Mouse (Mus musculus): ENCODE results near the gene Mecom. TPM values are rescaled to one million over a fixed set of nuclear protein-coding genes. Genes with fewer than 3 reads are reported as not detected.

Mecom gene
- polyA plus RNA-seq, 1 experiment from 2014 or later, result 57.4 TPM

- H3K27ac ChIP-seq (ENCODE audit: low read length), result peak overlapping the region; percentile 21; the same call in 1 of the 2 replicates
- no peak overlapping the region for H3K4me2 ChIP-seq (ENCODE audit: low read depth, low read length)
- no peak overlapping the region for H3K9ac ChIP-seq (ENCODE audit: low read length)
- H3K27me3 ChIP-seq (ENCODE audit: control insufficient read depth, insufficient read depth, low read length), result no peaks in the 10 kb centered on the region
- peak; percentile 44; the same call in 1 of the 2 replicates for ATAC-seq (ENCODE audit: insufficient read depth, low FRiP score)
- H3K9me3 ChIP-seq (replicated peaks; ENCODE audit: control insufficient read depth, low read length), result no peaks in the 10 kb centered on the region
- 10% methylated on average over 10 of the region's 10 CpGs for WGBS
- H3K36me3 ChIP-seq (ENCODE audit: control insufficient read depth, insufficient read depth, low read length), result no peaks in the 10 kb centered on the region
- H3K4me1 ChIP-seq (ENCODE audit: control insufficient read depth, insufficient read depth, low read length), result peaks cover 9% of the 10 kb centered on the region; the same call in 1 of the 2 replicates
- no peak overlapping the region for H3K4me3 ChIP-seq (replicated peaks; ENCODE audit: low read length)
These were observed 532.7 kb downstream of the Mecom start for GRCm38 (mm10) chr3:30014962-30015660.

- WGBS, result 39% methylated on average over 1 of the region's 1 CpGs
- no peak overlapping the region for H3K9ac ChIP-seq (ENCODE audit: low read length)
- no peak overlapping the region for H3K4me3 ChIP-seq (replicated peaks; ENCODE audit: low read length)
- no peaks in the 10 kb centered on the region for H3K27me3 ChIP-seq (ENCODE audit: control insufficient read depth, insufficient read depth, low read length)
- H3K9me3 ChIP-seq (replicated peaks; ENCODE audit: control insufficient read depth, low read length), result no peaks in the 10 kb centered on the region
- ATAC-seq (ENCODE audit: insufficient read depth, low FRiP score), result no peak
- H3K4me2 ChIP-seq (ENCODE audit: low read depth, low read length), result no peak overlapping the region
- peaks cover 9% of the 10 kb centered on the region; the same call in 1 of the 2 replicates for H3K4me1 ChIP-seq (ENCODE audit: control insufficient read depth, insufficient read depth, low read length)
- peak overlapping the region; percentile 67; the same call in 1 of the 2 replicates for H3K27ac ChIP-seq (ENCODE audit: low read length)
- no peaks in the 10 kb centered on the region for H3K36me3 ChIP-seq (ENCODE audit: control insufficient read depth, insufficient read depth, low read length)
These were observed 533.5 kb downstream of the Mecom start for GRCm38 (mm10) chr3:30014279-30014678.

- Histone ChIP-seq H3K36me3 (ENCODE audit: control insufficient read depth, insufficient read depth, low read length) (no peaks in the 10 kb centered on the region), H3K4me1 (ENCODE audit: control insufficient read depth, insufficient read depth, low read length) (peaks cover 9% of the 10 kb centered on the region; the same call in 1 of the 2 replicates), H3K27ac (ENCODE audit: low read length) (peak overlapping the region; percentile 98), H3K27me3 (ENCODE audit: control insufficient read depth, insufficient read depth, low read length) (no peaks in the 10 kb centered on the region), H3K9ac (ENCODE audit: low read length) (peak overlapping the region; percentile 93; the same call in 1 of the 2 replicates), H3K9me3 (replicated peaks; ENCODE audit: control insufficient read depth, low read length) (no peaks in the 10 kb centered on the region), H3K4me3 (replicated peaks; ENCODE audit: low read length) (peak overlapping the region; percentile 79), H3K4me2 (ENCODE audit: low read depth, low read length) (peak overlapping the region; percentile 88)
- no peak; the same call in 1 of the 2 replicates for ATAC-seq (ENCODE audit: insufficient read depth, low FRiP score)
- WGBS, result 45% methylated on average over 1 of the region's 1 CpGs
These were observed 534.4 kb downstream of the Mecom start for GRCm38 (mm10) chr3:30013416-30013815.

GRCm38 (mm10) chr3:30012666-30013365 is 535.0 kb downstream of the Mecom start:
- H3K27ac ChIP-seq (ENCODE audit: low read length), result peak overlapping the region; percentile 98
- H3K4me3 ChIP-seq (replicated peaks; ENCODE audit: low read length), result peak overlapping the region; percentile 79
- H3K27me3 ChIP-seq (ENCODE audit: control insufficient read depth, insufficient read depth, low read length), result no peaks in the 10 kb centered on the region
- H3K9ac ChIP-seq (ENCODE audit: low read length), result peak overlapping the region; percentile 93
- WGBS, result under 1% methylated on average over 29 of the region's 29 CpGs
- no peaks in the 10 kb centered on the region for H3K36me3 ChIP-seq (ENCODE audit: control insufficient read depth, insufficient read depth, low read length)
- peak; percentile 49; the same call in 1 of the 2 replicates for ATAC-seq (ENCODE audit: insufficient read depth, low FRiP score)
- peaks cover 9% of the 10 kb centered on the region; the same call in 1 of the 2 replicates for H3K4me1 ChIP-seq (ENCODE audit: control insufficient read depth, insufficient read depth, low read length)
- H3K4me2 ChIP-seq (ENCODE audit: low read depth, low read length), result peak overlapping the region; percentile 88
- no peaks in the 10 kb centered on the region for H3K9me3 ChIP-seq (replicated peaks; ENCODE audit: control insufficient read depth, low read length)

- Histone ChIP-seq H3K36me3 (ENCODE audit: control insufficient read depth, insufficient read depth, low read length) (no peaks in the 10 kb centered on the region), H3K4me3 (replicated peaks; ENCODE audit: low read length) (peak overlapping the region; percentile 79), H3K9ac (ENCODE audit: low read length) (peak overlapping the region; percentile 93), H3K27ac (ENCODE audit: low read length) (peak overlapping the region; percentile 98), H3K4me2 (ENCODE audit: low read depth, low read length) (peak overlapping the region; percentile 88), H3K4me1 (ENCODE audit: control insufficient read depth, insufficient read depth, low read length) (peaks cover 9% of the 10 kb centered on the region; the same call in 1 of the 2 replicates), H3K9me3 (replicated peaks; ENCODE audit: control insufficient read depth, low read length) (no peaks in the 10 kb centered on the region), H3K27me3 (ENCODE audit: control insufficient read depth, insufficient read depth, low read length) (no peaks in the 10 kb centered on the region)
- ATAC-seq (ENCODE audit: insufficient read depth, low FRiP score), result 0 out of 2 replicates have a peak, but pooled peaks have one; percentile 36
- under 1% methylated on average over 27 of the region's 27 CpGs for WGBS
These were observed 535.7 kb downstream of the Mecom start for GRCm38 (mm10) chr3:30012150-30012549.

- Histone ChIP-seq H3K27ac (ENCODE audit: low read length) (peak overlapping the region; percentile 98), H3K4me1 (ENCODE audit: control insufficient read depth, insufficient read depth, low read length) (peaks cover 9% of the 10 kb centered on the region; the same call in 1 of the 2 replicates), H3K27me3 (ENCODE audit: control insufficient read depth, insufficient read depth, low read length) (no peaks in the 10 kb centered on the region), H3K4me2 (ENCODE audit: low read depth, low read length) (peak overlapping the region; percentile 88), H3K9ac (ENCODE audit: low read length) (peak overlapping the region; percentile 93), H3K36me3 (ENCODE audit: control insufficient read depth, insufficient read depth, low read length) (no peaks in the 10 kb centered on the region), H3K4me3 (replicated peaks; ENCODE audit: low read length) (peak overlapping the region; percentile 79), H3K9me3 (replicated peaks; ENCODE audit: control insufficient read depth, low read length) (no peaks in the 10 kb centered on the region)
- ATAC-seq (ENCODE audit: insufficient read depth, low FRiP score), result no peak
- 7% methylated on average over 6 of the region's 6 CpGs for WGBS
These were observed 536.1 kb downstream of the Mecom start for GRCm38 (mm10) chr3:30011712-30012111.

GRCm38 (mm10) chr3:30010889-30011288 is 536.9 kb downstream of the Mecom start:
- ATAC-seq (ENCODE audit: insufficient read depth, low FRiP score), result no peak
- no peaks in the 10 kb centered on the region for H3K27me3 ChIP-seq (ENCODE audit: control insufficient read depth, insufficient read depth, low read length)
- no peaks in the 10 kb centered on the region for H3K9me3 ChIP-seq (replicated peaks; ENCODE audit: control insufficient read depth, low read length)
- H3K4me2 ChIP-seq (ENCODE audit: low read depth, low read length), result peak overlapping the region; percentile 88
- H3K36me3 ChIP-seq (ENCODE audit: control insufficient read depth, insufficient read depth, low read length), result no peaks in the 10 kb centered on the region
- peak overlapping the region; percentile 93 for H3K9ac ChIP-seq (ENCODE audit: low read length)
- peak overlapping the region; percentile 79 for H3K4me3 ChIP-seq (replicated peaks; ENCODE audit: low read length)
- peak overlapping the region; percentile 98 for H3K27ac ChIP-seq (ENCODE audit: low read length)
- WGBS, result 37% methylated on average over 6 of the region's 6 CpGs
- peaks cover 6% of the 10 kb centered on the region; the same call in 1 of the 2 replicates for H3K4me1 ChIP-seq (ENCODE audit: control insufficient read depth, insufficient read depth, low read length)

- Histone ChIP-seq H3K27me3 (ENCODE audit: control insufficient read depth, insufficient read depth, low read length) (no peaks in the 10 kb centered on the region), H3K4me2 (ENCODE audit: low read depth, low read length) (peak overlapping the region; percentile 30), H3K36me3 (ENCODE audit: control insufficient read depth, insufficient read depth, low read length) (no peaks in the 10 kb centered on the region), H3K4me1 (ENCODE audit: control insufficient read depth, insufficient read depth, low read length) (no peaks in the 10 kb centered on the region), H3K9me3 (replicated peaks; ENCODE audit: control insufficient read depth, low read length) (no peaks in the 10 kb centered on the region), H3K9ac (ENCODE audit: low read length) (peak overlapping the region; percentile 56), H3K4me3 (replicated peaks; ENCODE audit: low read length) (peak overlapping the region; percentile 33), H3K27ac (ENCODE audit: low read length) (no peak overlapping the region)
- ATAC-seq (ENCODE audit: insufficient read depth, low FRiP score), result no peak
- 59% methylated on average over 5 of the region's 5 CpGs for WGBS
These were observed 538.2 kb downstream of the Mecom start for GRCm38 (mm10) chr3:30009596-30009995.

All from stomach, embryonic 16.5 days (tissue).